Mouse (Mus musculus) cortical plate, adult 2 months (tissue): ENCODE measurements around the gene Exoc2.

Experiments
- CTCF ChIP-seq: fragments of 200-500 bp; IDR thresholded peaks from 2 replicates; pipeline ENCODE4 v1.5.1; 2011; ENCODE audit warnings: mild to moderate bottlenecking, control low read depth, low read length; ENCODE audit not compliant: insufficient read depth; ENCODE audit errors: extremely low read depth
- POLR2A ChIP-seq: fragments of 200-500 bp; IDR thresholded peaks from 2 replicates; pipeline ENCODE4 v1.6.1; 2011; ENCODE audit warnings: mild to moderate bottlenecking, low read length, control low read depth; ENCODE audit not compliant: insufficient read depth; ENCODE audit errors: extremely low read depth

GRCm38 (mm10) chr13:30782419-30782818 lies 191.5 kb downstream of the Exoc2 start:
- TF ChIP-seq CTCF: no peak
- TF ChIP-seq POLR2A: no peak
